Mouse (Mus musculus): ENCODE data around the gene Scyl1. TPM values are rescaled to one million over a fixed set of nuclear protein-coding genes. Genes with fewer than 3 reads are reported as not detected.

The Scyl1 gene
- polyA plus RNA-seq, 1 experiment = 42.8 TPM

DNA sequence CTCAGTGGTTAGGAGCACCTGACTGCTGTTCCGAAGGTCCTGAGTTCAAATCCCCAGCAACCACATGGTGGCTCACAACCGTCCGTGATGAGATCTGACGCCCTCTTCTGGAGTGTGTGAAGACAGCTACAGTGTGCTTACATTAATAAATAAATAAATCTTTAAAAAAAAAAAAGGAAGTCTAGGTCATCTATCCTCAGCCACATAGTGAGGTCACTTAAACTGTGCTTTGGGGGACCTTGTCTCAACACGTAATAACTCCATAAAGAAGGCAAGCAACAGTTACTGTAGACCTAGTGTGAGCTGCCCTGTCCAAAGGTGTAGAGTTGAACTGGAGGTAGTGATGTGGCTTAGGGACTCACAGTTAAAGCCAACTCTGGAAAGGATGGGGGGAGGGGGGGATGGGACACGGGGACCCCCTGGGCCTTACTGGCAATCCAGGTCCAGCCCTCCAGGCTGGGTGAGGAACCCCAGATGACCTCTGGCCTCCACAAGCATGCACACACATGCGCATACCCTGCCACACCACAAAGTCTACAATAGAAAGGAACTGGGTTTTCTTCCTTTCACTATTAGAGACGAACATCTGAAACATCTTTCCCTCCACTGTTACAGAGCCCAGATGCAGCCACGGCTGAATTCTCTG lies 6.3 kb upstream of the Scyl1 start:
- Histone ChIP-seq H3K4me1 (ENCODE audit: control insufficient read depth, insufficient read depth, low read length) (peaks cover 3% of the 10 kb centered on the region), H3K27ac (ENCODE audit: insufficient read depth, low read length) (peak overlapping the region; percentile 69), H3K4me3 (ENCODE audit: low read depth, low read length) (peak overlapping the region; percentile 14; the same call in 1 of the 2 replicates), H3K36me3 (ENCODE audit: control insufficient read depth, insufficient read depth, low read length, poor library complexity, severe bottlenecking) (no peaks in the 10 kb centered on the region), H3K9me3 (replicated peaks; ENCODE audit: control insufficient read depth, insufficient read depth, low read length, poor library complexity, severe bottlenecking) (no peaks in the 10 kb centered on the region), H3K27me3 (ENCODE audit: control insufficient read depth, insufficient read depth, low read length, poor library complexity, severe bottlenecking) (no peaks in the 10 kb centered on the region), H3K9ac (ENCODE audit: low read depth, poor library complexity, severe bottlenecking) (peak overlapping the region; percentile 41)
- no peak for TF ChIP-seq POLR2A (IDR thresholded peaks at IDR 0.05; ENCODE audit: insufficient read depth, low read length)
- TF ChIP-seq EP300 (IDR thresholded peaks at IDR 0.05; ENCODE audit: insufficient read depth, low read depth, low read length) = peak; percentile 70
- peak; percentile 24 for TF ChIP-seq CTCF (IDR thresholded peaks at IDR 0.05; ENCODE audit: low read depth, low read length)

GRCm38 (mm10) chr19:5770311-5770710 lies 908 bp downstream of the Scyl1 start:
- peak overlapping the region; percentile 84 for H3K9ac ChIP-seq (ENCODE audit: low read depth, poor library complexity, severe bottlenecking)
- peak overlapping the region; percentile 72 for H3K4me3 ChIP-seq (ENCODE audit: low read depth, low read length)
- H3K4me1 ChIP-seq (ENCODE audit: control insufficient read depth, insufficient read depth, low read length) = no peaks in the 10 kb centered on the region
- 0 out of 2 replicates have a peak, but pooled peaks cover 3% of the 10 kb centered on the region for H3K36me3 ChIP-seq (ENCODE audit: control insufficient read depth, insufficient read depth, low read length, poor library complexity, severe bottlenecking)
- no peaks in the 10 kb centered on the region for H3K9me3 ChIP-seq (replicated peaks; ENCODE audit: control insufficient read depth, insufficient read depth, low read length, poor library complexity, severe bottlenecking)
- no peak overlapping the region for H3K27ac ChIP-seq (ENCODE audit: insufficient read depth, low read length)
- TF ChIP-seq CTCF (IDR thresholded peaks at IDR 0.05; ENCODE audit: low read depth, low read length) = no peak
- TF ChIP-seq POLR2A (IDR thresholded peaks at IDR 0.05; ENCODE audit: insufficient read depth, low read length) = no peak
- no peak for TF ChIP-seq EP300 (IDR thresholded peaks at IDR 0.05; ENCODE audit: insufficient read depth, low read depth, low read length)
- no peaks in the 10 kb centered on the region for H3K27me3 ChIP-seq (ENCODE audit: control insufficient read depth, insufficient read depth, low read length, poor library complexity, severe bottlenecking)

GRCm38 (mm10) chr19:5767271-5767670 lies 3.9 kb downstream of the Scyl1 start:
- Histone ChIP-seq H3K9me3 (replicated peaks; ENCODE audit: control insufficient read depth, insufficient read depth, low read length, poor library complexity, severe bottlenecking) (no peaks in the 10 kb centered on the region), H3K9ac (ENCODE audit: low read depth, poor library complexity, severe bottlenecking) (no peak overlapping the region), H3K4me3 (ENCODE audit: low read depth, low read length) (no peak overlapping the region), H3K36me3 (ENCODE audit: control insufficient read depth, insufficient read depth, low read length, poor library complexity, severe bottlenecking) (peaks cover 8% of the 10 kb centered on the region; the same call in 1 of the 2 replicates), H3K27ac (ENCODE audit: insufficient read depth, low read length) (no peak overlapping the region), H3K27me3 (ENCODE audit: control insufficient read depth, insufficient read depth, low read length, poor library complexity, severe bottlenecking) (no peaks in the 10 kb centered on the region), H3K4me1 (ENCODE audit: control insufficient read depth, insufficient read depth, low read length) (no peaks in the 10 kb centered on the region)
- TF ChIP-seq POLR2A (IDR thresholded peaks at IDR 0.05; ENCODE audit: insufficient read depth, low read length) = no peak
- no peak for TF ChIP-seq CTCF (IDR thresholded peaks at IDR 0.05; ENCODE audit: low read depth, low read length)
- TF ChIP-seq EP300 (IDR thresholded peaks at IDR 0.05; ENCODE audit: insufficient read depth, low read depth, low read length) = no peak

DNA sequence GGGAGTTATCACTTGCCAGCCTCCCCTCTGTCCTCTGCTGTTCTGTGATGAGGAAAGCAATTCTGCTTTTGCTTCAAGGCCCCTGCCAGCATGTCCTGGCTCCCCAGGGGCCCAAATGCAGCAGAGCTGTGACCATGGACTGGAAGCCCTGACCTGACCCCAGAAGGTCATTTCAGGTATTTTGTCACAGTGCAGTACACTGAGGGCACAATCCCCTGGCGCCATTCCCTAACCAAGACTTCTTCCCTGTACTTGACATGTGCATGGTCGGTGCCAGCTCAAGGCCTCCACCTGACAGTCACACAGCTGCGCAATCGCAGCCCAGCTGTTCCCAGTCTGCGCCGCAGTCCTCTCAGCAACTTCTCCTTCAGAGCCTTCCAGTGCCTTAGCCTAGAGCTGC lies 8.1 kb downstream of the Scyl1 start:
- peaks cover 11% of the 10 kb centered on the region for H3K36me3 ChIP-seq (ENCODE audit: control insufficient read depth, insufficient read depth, low read length, poor library complexity, severe bottlenecking)
- H3K27me3 ChIP-seq (ENCODE audit: control insufficient read depth, insufficient read depth, low read length, poor library complexity, severe bottlenecking) = no peaks in the 10 kb centered on the region
- TF ChIP-seq EP300 (IDR thresholded peaks at IDR 0.05; ENCODE audit: insufficient read depth, low read depth, low read length) (no peak), POLR2A (IDR thresholded peaks at IDR 0.05; ENCODE audit: insufficient read depth, low read length) (no peak), CTCF (IDR thresholded peaks at IDR 0.05; ENCODE audit: low read depth, low read length) (no peak)
- no peaks in the 10 kb centered on the region for H3K9me3 ChIP-seq (replicated peaks; ENCODE audit: control insufficient read depth, insufficient read depth, low read length, poor library complexity, severe bottlenecking)
- no peak overlapping the region for H3K4me3 ChIP-seq (ENCODE audit: low read depth, low read length)
- no peaks in the 10 kb centered on the region for H3K4me1 ChIP-seq (ENCODE audit: control insufficient read depth, insufficient read depth, low read length)
- H3K27ac ChIP-seq (ENCODE audit: insufficient read depth, low read length) = no peak overlapping the region
- no peak overlapping the region for H3K9ac ChIP-seq (ENCODE audit: low read depth, poor library complexity, severe bottlenecking)

DNA sequence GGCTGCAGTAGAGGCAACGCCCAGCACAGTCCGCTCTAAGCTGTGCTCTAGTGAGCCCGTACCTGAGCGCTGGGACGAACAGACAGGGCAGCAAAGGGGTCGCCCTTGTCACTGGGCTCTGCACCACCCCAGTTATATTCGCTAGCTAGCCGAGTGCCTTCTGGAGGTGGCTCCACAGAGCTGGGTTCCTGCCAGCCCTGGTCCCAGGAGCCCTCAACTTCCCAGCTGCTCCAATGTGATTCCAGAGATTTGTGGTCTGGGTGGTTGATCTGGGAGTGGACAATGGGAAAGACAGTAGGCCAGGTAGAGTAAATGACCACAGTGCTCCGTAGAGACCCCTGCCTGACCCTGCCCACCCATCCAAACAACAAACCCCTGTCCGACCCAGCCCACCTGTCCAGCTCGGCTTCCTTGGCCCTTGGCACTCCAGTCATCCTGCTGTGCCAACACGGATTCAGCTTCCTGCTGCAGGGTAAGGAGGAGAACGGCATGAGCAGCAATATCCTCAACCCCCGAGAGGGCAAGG lies 12.3 kb downstream of the Scyl1 start:
- Histone ChIP-seq H3K27ac (ENCODE audit: insufficient read depth, low read length) (no peak overlapping the region), H3K36me3 (ENCODE audit: control insufficient read depth, insufficient read depth, low read length, poor library complexity, severe bottlenecking) (peaks cover 8% of the 10 kb centered on the region), H3K27me3 (ENCODE audit: control insufficient read depth, insufficient read depth, low read length, poor library complexity, severe bottlenecking) (no peaks in the 10 kb centered on the region), H3K4me3 (ENCODE audit: low read depth, low read length) (no peak overlapping the region), H3K9ac (ENCODE audit: low read depth, poor library complexity, severe bottlenecking) (no peak overlapping the region), H3K4me1 (ENCODE audit: control insufficient read depth, insufficient read depth, low read length) (no peaks in the 10 kb centered on the region), H3K9me3 (replicated peaks; ENCODE audit: control insufficient read depth, insufficient read depth, low read length, poor library complexity, severe bottlenecking) (no peaks in the 10 kb centered on the region)
- TF ChIP-seq EP300 (IDR thresholded peaks at IDR 0.05; ENCODE audit: insufficient read depth, low read depth, low read length) (no peak), POLR2A (IDR thresholded peaks at IDR 0.05; ENCODE audit: insufficient read depth, low read length) (no peak), CTCF (IDR thresholded peaks at IDR 0.05; ENCODE audit: low read depth, low read length) (no peak)

DNA sequence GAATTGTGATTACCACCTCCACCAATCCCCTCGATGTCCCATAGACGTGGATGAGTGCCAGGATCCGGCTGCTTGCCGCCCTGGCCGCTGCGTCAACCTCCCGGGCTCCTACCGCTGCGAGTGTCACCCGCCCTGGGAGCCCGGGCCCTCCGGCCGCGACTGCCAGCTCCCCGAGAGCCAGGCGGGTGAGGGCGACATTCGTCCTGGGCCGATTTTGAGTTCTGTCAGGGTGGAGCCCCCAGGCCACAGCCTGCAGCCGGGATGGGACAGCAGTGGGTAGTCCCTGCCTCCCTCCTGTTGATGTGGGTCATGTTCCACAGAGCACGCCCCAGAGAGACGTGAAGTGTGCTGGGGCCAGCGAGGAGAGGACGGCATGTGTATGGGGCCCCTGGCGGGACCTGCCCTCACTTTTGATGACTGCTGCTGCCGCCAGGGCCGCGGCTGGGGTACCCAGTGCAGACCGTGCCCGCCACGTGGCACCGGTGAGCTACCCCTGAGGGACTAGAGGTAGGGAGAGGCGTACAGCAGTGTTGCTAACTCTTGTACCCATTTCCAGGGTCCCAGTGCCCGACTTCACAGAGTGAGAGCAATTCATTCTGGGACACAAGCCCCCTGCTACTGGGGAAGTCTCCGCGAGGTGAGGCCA lies 14.1 kb downstream of the Scyl1 start:
- no peak for TF ChIP-seq CTCF (IDR thresholded peaks at IDR 0.05; ENCODE audit: low read depth, low read length)
- TF ChIP-seq POLR2A (IDR thresholded peaks at IDR 0.05; ENCODE audit: insufficient read depth, low read length) = no peak
- no peak for TF ChIP-seq EP300 (IDR thresholded peaks at IDR 0.05; ENCODE audit: insufficient read depth, low read depth, low read length)
- H3K9me3 ChIP-seq (replicated peaks; ENCODE audit: control insufficient read depth, insufficient read depth, low read length, poor library complexity, severe bottlenecking) = no peaks in the 10 kb centered on the region
- no peaks in the 10 kb centered on the region for H3K27me3 ChIP-seq (ENCODE audit: control insufficient read depth, insufficient read depth, low read length, poor library complexity, severe bottlenecking)
- no peaks in the 10 kb centered on the region for H3K4me1 ChIP-seq (ENCODE audit: control insufficient read depth, insufficient read depth, low read length)
- H3K27ac ChIP-seq (ENCODE audit: insufficient read depth, low read length) = no peak overlapping the region
- H3K4me3 ChIP-seq (ENCODE audit: low read depth, low read length) = peak overlapping the region; percentile 54
- H3K36me3 ChIP-seq (ENCODE audit: control insufficient read depth, insufficient read depth, low read length, poor library complexity, severe bottlenecking) = peaks cover 5% of the 10 kb centered on the region; the same call in 1 of the 2 replicates
- peak overlapping the region; percentile 0 for H3K9ac ChIP-seq (ENCODE audit: low read depth, poor library complexity, severe bottlenecking)

Data from ES-Bruce4 (cell line).